Mouse (Mus musculus): ENCODE measurements at regions not wholly inside any gene's neighbourhood (a gene's known extent, or its start where the extent isn't known, plus 50 kb on each side); places are given as distances from the start of the nearest gene placed in this dataset.

DNA sequence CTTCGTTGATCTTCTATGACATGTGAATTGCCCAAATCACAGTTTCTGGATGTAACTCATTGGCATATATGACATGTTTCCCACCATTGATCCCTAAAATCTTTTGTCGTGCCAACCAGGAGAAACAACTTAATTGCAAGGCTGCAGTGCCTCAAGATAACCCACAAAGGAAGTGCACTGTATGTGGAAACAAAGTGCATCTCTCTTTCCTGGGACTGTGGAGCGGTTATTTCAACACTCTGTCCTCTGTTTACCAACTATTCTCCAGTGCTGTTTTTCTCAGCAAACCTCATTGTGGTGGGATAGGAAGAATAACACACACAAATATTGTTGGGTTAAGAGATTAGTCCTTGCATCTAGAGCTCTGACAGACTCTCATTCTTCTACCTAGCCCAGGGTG lies 119.8 kb upstream of the Ankrd55 start:
- no peak for DNase-seq (ENCODE audit: low spot score in 2 of 2)

DNA sequence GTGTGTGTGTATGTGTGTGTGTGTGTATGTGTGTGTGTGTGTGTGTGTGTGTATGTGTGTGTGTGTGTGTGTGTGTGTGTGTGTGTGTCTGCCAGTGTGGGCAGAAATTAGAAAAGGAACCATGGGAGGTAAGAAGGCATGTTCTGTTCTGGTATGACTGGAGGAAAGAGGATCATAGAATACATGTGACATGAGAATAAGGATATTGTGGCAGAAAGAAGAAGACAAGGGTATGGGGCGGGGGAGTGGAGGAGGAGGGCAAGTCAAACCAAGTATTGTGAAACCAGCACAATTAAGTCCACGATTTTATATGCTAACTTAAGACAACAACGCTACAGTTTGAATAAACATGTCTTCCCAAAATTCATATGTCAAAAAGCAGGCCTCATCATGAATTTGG lies 117.4 kb upstream of the Ankrd55 start:
- no peak for DNase-seq (ENCODE audit: low spot score in 2 of 2)

DNA sequence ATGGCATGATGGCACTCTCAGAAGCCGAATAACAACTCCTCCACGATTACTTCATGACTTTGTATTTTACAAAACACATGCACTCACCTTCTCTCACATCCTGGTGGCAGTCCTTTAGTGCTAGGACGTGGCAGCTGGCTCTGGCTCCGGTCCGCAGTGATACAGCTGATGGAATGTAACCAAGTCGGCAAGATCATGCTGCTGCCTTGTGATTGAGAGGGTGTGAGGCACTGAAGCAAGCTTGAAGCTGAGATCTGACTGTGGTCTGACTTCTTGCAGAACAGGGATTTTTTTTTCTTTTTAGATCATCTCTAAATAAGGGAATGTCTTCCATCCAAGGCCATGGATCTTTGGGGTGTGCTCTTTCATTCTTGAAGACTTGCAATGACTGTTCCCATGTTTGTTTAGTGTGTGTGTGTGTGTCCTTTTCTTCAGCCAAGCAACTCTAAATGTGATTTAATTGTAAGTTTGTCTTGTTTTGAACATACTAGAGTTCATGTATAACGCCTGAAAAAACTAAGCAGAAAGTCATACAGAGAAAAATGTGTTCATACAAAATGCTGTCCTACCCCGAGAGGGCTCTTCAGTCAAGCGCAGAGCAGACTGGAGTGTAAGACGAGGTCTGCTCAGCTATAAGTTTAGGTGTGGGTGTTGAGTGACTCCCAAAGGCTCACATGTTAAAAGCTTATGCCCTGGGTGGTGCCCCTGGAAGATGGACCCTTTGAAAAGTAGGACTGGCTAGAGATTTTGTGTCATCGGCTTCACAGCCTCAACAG lies 116.1 kb upstream of the Ankrd55 start:
- no peak for DNase-seq (ENCODE audit: low spot score in 2 of 2)

DNA sequence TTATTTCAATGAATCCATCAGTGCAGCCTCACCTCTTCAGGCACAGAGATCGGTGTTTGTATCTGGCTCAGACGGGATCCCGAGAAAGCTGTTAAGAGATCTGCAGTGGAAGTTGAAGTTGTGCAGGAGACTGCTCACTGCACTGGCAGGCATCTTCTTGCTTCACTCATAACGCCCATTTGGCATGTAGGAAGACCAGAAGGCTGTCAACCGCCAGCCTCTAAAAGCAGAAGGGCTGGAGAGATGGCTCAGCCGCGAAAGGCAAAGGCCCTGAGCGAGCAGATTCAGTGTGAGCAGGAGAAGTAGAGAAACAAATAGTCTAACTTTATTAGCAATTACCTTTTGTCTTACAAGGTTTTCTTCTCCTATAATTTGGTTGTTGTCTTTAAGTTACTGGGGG lies 114.3 kb upstream of the Ankrd55 start:
- DNase-seq (ENCODE audit: low spot score in 2 of 2) = no peak

DNA sequence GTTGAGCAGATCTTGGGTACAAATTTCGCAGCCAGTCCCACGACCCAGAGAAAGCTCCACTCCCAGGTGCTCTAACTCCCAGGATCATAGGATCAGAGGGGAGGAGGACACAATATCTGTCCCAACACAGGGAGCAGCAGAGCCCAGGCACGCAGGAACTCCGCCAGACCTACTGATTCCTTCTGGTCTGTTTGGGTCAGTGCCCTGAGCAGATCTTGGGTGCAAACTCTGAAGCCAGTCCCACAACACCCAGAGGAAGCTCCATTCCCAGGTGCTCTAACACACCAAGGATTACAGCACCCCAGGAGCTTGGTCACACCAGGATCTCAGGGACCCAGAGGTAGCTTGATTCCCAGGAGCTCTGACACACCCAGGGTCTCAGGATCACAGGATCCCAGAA lies 110.2 kb upstream of the Ankrd55 start:
- no peak for DNase-seq (ENCODE audit: low spot score in 2 of 2)

DNA sequence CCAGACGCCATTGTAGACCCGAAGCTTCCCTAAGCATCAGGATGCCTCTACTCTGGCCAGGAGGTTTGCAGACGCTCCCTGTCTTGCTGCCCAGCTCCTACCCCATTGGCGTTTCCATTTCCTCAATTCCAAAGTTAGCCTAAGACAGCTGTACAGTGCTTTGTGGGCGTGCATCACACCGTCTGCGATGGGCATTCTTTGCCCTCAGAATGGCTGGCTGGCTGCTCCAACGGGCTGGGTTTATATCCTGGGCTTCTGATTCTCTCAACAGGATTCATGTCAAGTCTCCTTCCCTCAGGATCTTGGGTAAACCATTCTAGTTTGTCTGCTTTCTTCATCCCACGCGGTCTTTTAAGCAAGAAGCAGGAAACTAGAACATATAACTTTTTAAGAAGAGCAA lies 104.3 kb upstream of the Ankrd55 start:
- no peak for DNase-seq (ENCODE audit: low spot score in 2 of 2)

DNA sequence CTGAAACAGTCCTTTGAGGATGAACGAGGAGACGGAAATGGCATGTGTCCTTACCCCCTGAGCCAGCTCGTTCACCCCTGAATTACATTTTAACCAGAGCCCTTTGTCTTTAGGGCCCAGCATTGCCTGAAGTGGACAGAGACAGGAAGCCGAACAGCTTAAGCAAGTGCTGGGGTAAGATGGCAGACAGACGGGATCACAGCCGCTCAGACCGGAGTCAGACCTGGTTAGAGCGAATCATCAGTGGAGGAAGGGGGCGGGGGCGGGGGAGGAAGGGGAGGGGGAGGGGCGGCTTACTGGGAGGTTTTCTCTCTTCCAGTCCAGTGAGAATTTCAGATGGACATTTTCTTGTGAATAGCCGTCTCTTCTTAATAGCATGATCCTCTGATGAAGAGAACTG lies 103.1 kb upstream of the Ankrd55 start:
- no peak for DNase-seq (ENCODE audit: low spot score in 2 of 2)

DNA sequence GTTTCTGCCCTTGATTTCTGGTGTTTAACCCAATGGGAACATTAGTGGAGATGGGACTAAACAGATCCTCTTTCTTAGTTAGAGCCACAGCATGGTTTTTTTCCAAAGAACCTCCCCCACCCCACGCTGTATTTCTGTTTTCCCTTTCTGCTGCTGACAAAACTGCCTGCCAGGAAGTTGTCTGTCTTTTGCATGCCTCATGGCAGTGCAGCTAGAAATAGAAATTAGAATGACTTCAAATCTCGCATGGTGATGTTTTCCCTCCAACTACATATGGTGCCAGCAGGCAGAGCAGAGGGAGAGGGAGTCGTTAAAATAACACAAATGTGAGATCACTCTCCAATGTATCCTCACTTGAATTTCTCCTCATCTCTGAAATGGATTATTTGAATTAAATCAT lies 101.0 kb upstream of the Ankrd55 start:
- no peak for DNase-seq (ENCODE audit: low spot score in 2 of 2)

DNA sequence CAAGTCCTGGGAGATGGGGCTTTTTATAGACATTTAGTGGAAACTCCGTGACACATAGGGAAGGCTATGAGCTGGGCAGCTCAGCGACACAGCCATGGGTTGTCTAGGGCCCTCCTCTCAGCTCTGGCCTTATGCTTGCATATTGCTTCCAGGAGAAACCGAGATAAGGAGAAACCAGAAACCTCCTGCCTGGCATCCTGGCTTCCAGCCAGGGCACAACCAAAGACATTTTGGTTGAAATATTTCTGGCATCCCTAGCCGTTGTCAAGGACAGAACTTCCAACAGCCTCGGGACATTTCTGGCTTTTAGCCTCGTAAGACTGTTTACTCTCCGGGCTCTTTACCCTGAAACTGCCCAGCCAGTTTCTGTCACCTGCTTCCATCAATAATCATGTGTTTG lies 99.9 kb upstream of the Ankrd55 start:
- DNase-seq (ENCODE audit: low spot score in 2 of 2) = no peak

DNA sequence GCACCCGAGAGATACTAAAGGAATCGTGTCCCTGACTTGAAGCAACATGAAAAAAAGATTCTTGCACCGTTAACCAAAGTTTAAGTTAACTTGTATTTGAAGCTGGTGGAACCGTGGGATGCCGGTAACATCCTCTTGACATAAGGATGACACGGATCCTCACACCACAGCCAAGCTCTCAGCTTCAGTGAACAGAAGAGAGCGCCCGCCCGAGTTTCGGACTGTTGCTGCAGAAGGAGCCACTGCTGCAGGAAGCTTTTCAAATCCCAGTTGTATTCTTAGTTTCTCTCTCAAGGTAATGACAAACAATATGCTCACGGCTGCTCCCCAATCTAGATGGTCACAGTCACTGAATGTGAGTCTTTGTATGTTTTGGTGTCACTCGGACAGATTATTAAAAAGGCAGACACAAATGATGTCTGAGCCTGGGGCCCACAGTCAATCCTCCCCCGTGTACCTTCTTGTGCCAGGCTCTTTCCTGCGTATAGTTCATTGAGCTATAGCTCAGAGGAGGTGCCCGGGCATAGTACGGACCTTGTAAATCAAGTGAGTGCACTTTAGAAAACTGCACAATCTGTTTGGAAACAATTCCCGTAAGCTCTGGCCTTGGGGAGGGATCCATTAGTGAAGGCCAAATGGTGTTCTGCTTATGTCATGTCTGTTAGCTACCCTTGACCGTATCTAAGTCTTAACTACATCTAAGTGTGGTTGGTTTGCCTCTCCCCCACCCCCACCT lies 99.3 kb upstream of the Ankrd55 start:
- DNase-seq (ENCODE audit: low spot score in 2 of 2) = no peak

DNA sequence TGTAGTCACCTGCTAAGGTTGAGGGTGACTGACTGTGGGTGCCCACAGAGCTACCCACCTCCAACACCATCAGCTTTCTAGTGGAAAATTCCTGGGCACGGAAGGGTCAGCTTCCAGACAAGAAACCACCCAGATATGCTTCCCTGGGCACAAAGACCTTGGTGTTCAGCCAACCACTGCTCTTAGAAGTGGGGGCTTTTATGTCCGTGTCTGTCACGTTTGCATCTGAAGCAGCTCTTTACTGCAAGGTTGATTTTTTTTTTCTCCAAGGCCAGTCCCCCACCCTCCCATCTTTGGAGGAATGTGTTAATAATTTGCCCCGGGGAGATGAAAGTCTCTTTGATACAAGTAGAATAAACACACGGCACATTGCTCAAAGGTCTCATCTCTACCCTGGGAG lies 98.6 kb upstream of the Ankrd55 start:
- no peak for DNase-seq (ENCODE audit: low spot score in 2 of 2)

DNA sequence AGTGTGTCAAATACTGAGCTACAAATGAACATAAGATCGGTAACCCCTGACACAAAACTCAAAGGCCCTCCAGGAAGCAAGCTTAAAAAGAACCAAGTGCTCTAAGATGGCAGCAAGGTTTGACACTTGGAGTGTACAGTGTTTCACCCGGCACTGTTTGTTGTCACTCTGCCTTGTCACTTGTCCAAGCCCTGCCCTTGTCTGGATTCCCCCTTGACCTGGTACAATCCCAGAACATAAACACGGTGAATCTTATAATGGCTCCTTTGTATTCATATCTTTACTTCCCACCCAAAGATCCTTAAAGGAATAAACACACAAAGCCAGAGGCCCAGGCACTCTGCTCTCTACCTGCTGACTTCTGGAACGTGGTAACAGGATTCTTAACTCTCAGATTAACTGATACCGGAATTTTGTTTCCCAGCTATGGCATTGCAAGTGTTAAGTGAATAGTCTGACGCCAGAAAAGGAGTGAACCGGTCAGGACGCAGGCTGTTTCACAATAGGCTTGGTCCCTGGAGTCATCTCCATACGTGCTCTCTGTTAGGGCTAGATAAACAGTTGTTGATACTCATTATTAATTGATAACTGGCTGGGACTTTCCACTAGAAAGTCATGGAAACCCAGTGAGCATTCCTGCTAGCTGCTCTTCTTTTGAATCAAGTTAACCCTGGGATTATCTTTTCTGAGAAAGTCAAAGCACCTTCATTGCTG lies 95.9 kb upstream of the Ankrd55 start:
- DNase-seq (ENCODE audit: low spot score in 2 of 2) = no peak

DNA sequence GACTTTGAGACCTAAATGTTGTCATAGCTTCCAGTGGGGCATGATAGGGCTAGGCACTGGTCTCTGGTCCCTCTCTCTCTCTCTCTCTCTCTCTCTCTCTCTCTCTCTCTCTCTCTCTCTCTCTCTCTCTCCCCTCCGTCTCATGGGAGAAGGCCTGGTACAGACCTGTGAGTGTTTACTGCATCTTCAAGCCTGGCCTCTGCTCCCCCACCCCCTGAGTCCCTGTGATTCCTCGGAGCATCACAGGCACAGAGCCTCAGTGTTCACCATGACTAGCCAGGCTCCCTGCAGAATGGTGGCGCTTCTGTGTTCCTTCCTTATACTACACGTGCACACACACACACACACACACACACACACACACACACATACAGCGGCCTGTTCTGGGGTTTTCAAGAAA lies 94.6 kb upstream of the Ankrd55 start:
- DNase-seq (ENCODE audit: low spot score in 2 of 2) = no peak

DNA sequence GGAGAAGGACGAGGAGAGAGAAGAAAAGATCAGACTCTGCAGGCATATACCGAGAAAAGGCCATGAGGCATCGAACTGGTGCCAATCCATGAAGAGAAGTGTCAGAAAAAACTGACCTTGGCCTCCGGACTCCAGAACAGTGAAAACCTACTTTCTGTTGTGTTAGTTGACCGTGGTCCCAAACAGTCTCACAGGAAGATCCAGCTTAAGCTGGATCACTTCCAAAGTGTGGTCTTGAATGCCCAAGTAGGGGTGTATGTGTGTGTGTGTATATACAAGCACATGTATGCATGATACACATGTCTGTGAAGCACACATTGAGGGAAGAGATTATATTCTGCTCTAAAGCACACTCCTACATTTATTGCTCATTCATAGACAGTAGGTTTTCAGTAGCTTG lies 93.3 kb upstream of the Ankrd55 start:
- DNase-seq (ENCODE audit: low spot score in 2 of 2) = no peak

DNA sequence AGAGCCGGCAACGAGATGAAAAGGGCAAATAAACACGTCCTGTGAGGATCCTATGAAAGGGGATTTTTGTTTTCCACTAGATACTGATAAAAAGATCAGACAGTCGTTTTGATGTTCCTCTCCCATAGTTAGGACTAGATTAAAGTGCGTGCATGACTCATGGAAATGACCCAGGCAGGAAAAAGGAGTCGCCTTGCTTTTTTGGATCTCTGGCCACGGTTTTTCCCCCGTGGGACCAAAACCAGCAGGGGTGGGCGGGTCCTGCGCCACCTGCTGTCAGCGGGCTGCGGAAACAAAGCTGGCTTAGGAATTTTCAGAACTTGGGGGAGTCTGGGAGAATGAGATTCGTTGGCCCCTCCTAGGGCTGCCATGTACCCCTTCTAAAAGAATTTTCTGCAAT lies 91.5 kb upstream of the Ankrd55 start:
- DNase-seq (ENCODE audit: low spot score in 2 of 2) = peak; percentile 6 to 23

DNA sequence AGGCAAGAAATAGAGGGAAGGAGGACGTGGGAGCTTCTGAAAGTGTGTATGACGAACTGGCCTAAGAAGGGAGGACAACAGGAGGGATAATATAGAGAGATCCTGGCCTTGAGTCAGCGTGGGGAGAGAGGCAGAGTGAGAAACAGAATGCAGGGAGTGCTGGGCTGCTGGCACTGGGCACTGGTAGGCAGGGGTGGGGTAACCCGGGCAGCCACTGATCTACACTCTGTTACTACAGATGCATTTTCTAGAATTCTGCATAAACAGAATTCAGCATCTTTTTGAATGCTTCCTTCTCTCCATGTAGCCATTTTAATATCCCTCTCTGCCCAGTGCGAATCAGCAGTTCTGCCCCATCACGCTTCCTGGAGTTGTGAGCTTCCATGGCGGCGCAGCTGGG lies 84.5 kb upstream of the Ankrd55 start:
- no peak for DNase-seq (ENCODE audit: low spot score in 2 of 2)

DNA sequence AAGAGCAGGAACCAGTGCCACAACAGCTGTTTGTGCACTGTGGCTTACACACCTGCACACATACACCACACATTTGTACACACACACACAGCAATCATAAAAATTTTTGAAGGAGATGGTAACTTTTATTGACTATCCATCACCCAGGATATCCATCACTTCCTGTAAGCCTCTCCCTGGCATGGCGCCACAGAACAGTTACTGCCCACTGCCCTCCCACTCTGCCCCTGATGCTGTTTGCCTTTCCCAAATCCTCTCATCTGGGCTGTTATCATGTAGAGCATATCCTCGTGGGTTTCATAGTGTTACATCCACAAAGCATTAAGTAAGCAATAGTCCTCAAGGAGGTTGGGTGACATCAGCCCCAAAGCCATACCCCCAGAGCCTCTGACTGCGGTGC lies 84.0 kb upstream of the Ankrd55 start:
- DNase-seq (ENCODE audit: low spot score in 2 of 2) = no peak

DNA sequence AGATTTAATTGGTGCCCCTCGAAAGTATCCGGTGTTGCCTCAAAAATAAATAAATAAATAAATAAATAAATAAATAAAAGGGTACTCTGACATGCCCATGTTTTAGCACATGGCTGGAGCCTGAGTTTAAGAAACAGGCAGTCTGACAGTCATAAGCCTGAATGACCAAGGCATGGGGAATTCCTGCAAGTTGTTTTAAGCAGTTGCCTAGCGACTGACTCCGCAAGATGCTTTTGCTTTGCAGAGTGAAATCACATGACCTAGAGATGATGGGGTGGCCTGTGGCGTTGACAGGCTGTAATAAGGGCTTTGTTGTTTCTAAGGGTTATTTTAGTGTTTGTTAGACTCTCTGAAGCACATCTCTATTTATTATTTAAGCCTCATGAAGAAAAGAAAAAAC lies 83.4 kb upstream of the Ankrd55 start:
- no peak for DNase-seq (ENCODE audit: low spot score in 2 of 2)

DNA sequence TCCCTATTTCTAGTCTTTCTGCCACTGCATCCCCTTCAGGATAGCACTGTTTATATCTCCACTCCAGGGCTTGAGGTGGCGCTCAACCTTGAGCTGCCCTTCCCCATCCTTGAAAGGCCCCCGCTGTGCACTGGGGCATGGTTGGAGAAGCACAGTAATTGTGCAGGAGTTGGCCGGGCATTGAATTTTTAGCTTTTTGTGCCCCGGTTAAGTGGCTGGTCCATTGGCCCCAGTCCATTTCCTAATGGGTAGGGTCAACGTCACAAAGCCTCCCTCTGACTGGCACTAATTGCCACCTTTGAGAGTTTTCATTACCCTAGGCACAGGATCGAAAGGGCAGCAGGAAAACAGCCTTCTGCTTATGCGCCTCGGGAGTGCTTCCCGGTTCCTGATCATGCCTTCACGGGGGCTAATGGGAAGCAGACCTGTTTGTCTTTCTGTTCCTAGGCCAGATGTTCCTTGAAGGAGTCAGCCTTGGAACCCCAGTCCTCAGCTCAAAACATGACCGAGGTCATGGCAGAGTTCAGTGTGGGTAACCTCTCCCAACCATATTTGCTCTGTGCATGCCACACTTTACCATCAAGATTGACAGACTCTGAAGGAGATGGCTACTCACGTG lies 80.5 kb upstream of the Ankrd55 start:
- DNase-seq (ENCODE audit: low spot score in 2 of 2) = no peak

DNA sequence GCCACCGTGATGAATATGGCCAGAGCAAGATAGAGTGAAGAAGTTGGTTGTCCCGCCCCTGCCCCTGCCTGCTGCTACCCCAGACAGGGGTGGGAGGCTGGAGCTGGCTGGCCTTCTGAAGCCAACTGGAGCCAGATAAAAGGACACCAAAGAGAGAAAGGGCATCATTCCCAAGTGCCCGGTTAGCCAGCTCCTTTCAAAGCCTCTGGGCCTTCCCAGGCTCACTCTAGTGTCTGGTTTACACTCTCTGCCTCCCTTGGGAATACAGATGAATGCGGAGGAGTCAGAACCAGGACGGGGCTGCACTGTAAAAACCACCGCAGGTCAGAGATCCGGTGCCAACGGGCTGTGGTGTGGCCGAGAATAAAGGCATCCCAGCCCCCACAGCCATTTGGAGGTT lies 76.4 kb upstream of the Ankrd55 start:
- DNase-seq (ENCODE audit: low spot score in 2 of 2) = no peak

DNA sequence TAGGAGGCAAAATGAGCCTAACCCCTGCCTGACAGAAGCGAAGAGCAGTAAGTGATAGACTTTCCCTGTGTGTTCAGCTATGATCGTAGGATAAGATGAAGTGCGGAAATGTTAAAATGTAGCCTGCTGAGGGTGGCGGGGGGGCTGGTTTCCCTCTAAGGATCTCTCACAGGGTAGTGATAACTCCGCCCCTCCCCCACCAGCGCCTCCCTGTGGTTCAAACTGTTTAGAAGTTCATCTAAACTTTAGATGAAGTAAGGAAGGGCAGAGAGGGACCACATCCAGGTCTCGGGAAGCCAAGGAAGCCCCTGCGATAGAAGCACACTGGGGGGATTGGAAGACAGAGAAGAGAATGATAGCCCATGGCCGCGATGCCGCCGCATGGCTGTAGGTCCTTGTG lies 75.9 kb upstream of the Ankrd55 start:
- no peak for DNase-seq (ENCODE audit: low spot score in 2 of 2)

DNA sequence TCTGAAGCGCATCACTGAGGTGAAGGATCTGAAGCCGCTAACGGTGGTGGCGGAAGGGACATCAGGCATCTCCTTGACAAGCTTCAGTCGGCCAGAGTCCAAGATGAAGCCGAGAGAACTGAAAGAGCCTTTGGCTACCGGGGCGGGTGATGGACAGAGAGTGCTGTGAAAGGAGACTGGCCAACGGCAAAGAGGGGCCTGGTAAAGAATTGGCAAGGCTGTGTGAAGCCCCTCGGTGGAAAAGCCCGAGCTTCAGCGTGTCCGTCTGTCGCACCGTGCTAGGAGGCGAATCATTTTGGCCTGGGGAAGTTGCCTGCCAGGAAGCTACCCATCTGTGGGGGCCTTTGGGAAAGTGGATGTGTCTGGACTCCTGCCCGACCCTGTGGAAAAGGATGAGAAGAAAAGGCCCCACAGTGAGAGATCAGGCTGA lies 74.6 kb upstream of the Ankrd55 start:
- no peak for DNase-seq (ENCODE audit: low spot score in 2 of 2)

Measured in spleen, postnatal 36 days (tissue).